Mouse (Mus musculus) ES-E14 (cell line): ENCODE measurements at regions not wholly inside any gene's neighbourhood (a gene's known extent, or its start where the extent isn't known, plus 50 kb on each side); places are given as distances from the start of the nearest gene placed in this dataset.

Experiments used
- DNase-seq: peaks from one replicate; pipeline ENCODE4 v3.0.0-alpha.2; 2013; ENCODE audit warnings: low read depth, low spot score
- H3K27ac ChIP-seq: 2 replicates; pipeline ENCODE4 v1.5.1; 2012; ENCODE audit warnings: low read depth, mild to moderate bottlenecking, low read length, moderate library complexity, mixed read lengths; ENCODE audit not compliant: poor library complexity, insufficient read depth, severe bottlenecking
- H3K36me3 ChIP-seq: 2 replicates; pipeline ENCODE4 v1.6.1; 2012; ENCODE audit warnings: mild to moderate bottlenecking, low read length, moderate library complexity, mixed read lengths; ENCODE audit not compliant: control insufficient read depth, poor library complexity, insufficient read depth, severe bottlenecking
- H3K4me1 ChIP-seq, 2 experiments: fragments of 150-350 bp in 1 of 2; sonication (generic) in 1 of 2; 2 replicates each; pipeline ENCODE4 v1.6.1; 2012; ENCODE audit warnings: low read length in 2 of 2, mild to moderate bottlenecking in 1 of 2, mixed read lengths in 1 of 2; ENCODE audit not compliant: control insufficient read depth in 2 of 2, insufficient read depth in 2 of 2, poor library complexity in 1 of 2
- H3K4me3 ChIP-seq, 2 experiments: fragments of 150-350 bp in 1 of 2; sonication (generic) in 1 of 2; 2 replicates each; pipeline ENCODE4 v1.5.1; 2012; ENCODE audit warnings: low read length in 2 of 2, low read depth in 1 of 2, mild to moderate bottlenecking in 1 of 2, mixed read lengths in 1 of 2; ENCODE audit not compliant: insufficient read depth in 1 of 2, poor library complexity in 1 of 2, severe bottlenecking in 1 of 2
- H3K9ac ChIP-seq: 2 replicates; pipeline ENCODE4 v1.6.1; 2012; ENCODE audit warnings: low read depth, mild to moderate bottlenecking, low read length, mixed read lengths; ENCODE audit not compliant: poor library complexity, insufficient read depth, severe bottlenecking
- H3K9me3 ChIP-seq: fragments of 150-350 bp; sonication (generic); 2 replicates; pipeline ENCODE4 v1.6.1; 2012; ENCODE audit warnings: low read depth, mild to moderate bottlenecking, low read length; ENCODE audit not compliant: control insufficient read depth, insufficient read depth
- CHD2 ChIP-seq: IDR thresholded peaks from 2 replicates; pipeline ENCODE4 v1.6.1; 2014; ENCODE audit warnings: mild to moderate bottlenecking, low read depth, low read length, inconsistent platforms
- HCFC1 ChIP-seq: IDR thresholded peaks from 2 replicates; pipeline ENCODE4 v1.6.1; 2012; ENCODE audit warnings: low read length, inconsistent platforms, borderline replicate concordance; ENCODE audit not compliant: insufficient read depth
- MAFK ChIP-seq: IDR thresholded peaks from 2 replicates; pipeline ENCODE4 v1.6.1; 2014; ENCODE audit warnings: mild to moderate bottlenecking, low read depth, low read length, inconsistent platforms; ENCODE audit not compliant: insufficient read depth
- ZC3H11A ChIP-seq: IDR thresholded peaks from 2 replicates; pipeline ENCODE4 v1.6.1; 2012; ENCODE audit warnings: low read depth, mild to moderate bottlenecking, inconsistent platforms, low read length, borderline replicate concordance
- ZNF384 ChIP-seq: IDR thresholded peaks from 2 replicates; pipeline ENCODE4 v1.6.1; 2012; ENCODE audit warnings: low read depth, low read length, inconsistent platforms
- in situ Hi-C, 2 experiments: fragments of 600-800 bp; cut with MboI; formaldehyde crosslinking; loops; one replicate each; pipeline ENCODE4 v1.15.1; 2025; ENCODE audit warnings: low sequenced_read_pairs in 2 of 2, inconsistent platforms in 1 of 2; ENCODE audit not compliant: unreplicated experiment in 2 of 2

DNA sequence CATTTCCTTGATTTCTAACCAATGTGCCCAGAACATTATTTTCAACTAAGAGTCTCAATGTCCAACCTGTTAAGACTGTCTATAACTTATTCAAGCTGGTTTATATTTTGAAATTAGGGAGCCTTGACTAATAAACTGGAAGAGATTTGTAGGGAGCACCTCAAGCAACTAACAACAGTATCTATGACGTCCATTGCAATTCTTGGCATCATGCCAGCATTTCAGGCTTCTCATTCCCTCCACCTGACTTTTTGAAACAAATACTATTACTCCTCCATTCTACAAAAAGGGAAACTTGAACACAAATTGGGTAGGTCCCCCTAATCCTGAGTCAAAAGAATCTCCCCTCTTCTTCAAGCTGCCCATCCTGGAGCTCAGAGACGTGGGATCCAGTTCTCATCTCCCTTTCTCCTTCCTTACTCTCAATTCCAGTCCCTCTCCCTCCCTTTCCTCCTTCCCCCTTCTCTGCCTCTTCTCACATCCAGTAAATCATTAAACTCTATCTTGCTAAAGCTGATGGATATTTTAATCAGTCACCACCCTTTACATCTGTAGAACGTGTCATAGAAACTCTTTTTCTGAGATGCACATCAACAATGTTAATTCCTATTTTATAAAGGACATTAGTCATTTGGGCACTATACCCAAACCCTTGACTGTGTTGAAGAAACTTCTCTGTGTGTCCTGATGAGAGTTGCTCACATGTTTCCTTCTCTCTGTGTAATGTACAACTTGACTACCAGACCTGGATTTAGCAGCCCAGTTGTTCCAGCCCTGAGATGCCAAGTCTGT is 50.4 kb upstream of the Nampt start:
- H3K4me1 ChIP-seq = no peaks in the 10 kb centered on the region
- no peak for DNase-seq
- TF ChIP-seq HCFC1 = no peak
- TF ChIP-seq CHD2 = no peak
- no peak for TF ChIP-seq MAFK
- TF ChIP-seq ZC3H11A = no peak
- TF ChIP-seq ZNF384 = no peak

More for the DNA sequence above, 50.4 kb upstream of the Nampt start:
- Histone ChIP-seq H3K9me3 (no peaks in the 10 kb centered on the region), H3K27ac (no peak overlapping the region), H3K9ac (no peak overlapping the region), H3K36me3 (no peaks in the 10 kb centered on the region), H3K4me3 (no peak overlapping the region)
- in situ Hi-C loops = no loop called here
